Mouse (Mus musculus): ENCODE results near the gene Junb. TPM values are rescaled to one million over a fixed set of nuclear protein-coding genes. Genes with fewer than 3 reads are reported as not detected.

Gene Junb
- polyA plus RNA-seq, 1 experiment from 2014 or later = 95.9 TPM

GRCm38 (mm10) chr8:84981644-84982498 is 3.4 kb upstream of the Junb start:
- Histone ChIP-seq H3K9me3 (ENCODE audit: control insufficient read depth, low read length) (no peaks in the 10 kb centered on the region), H3K4me3 (ENCODE audit: low read depth, low read length) (no peak overlapping the region), H3K4me1 (replicated peaks; ENCODE audit: control insufficient read depth, insufficient read depth) (peaks cover 33% of the 10 kb centered on the region), H3K36me3 (ENCODE audit: control insufficient read depth, insufficient read depth, low read length) (no peaks in the 10 kb centered on the region), H3K27ac (replicated peaks) (peak overlapping the region; percentile 98), H3K4me2 (replicated peaks; ENCODE audit: low read depth) (peak overlapping the region; percentile 20), H3K9ac (ENCODE audit: low read length) (peak overlapping the region; percentile 18; the same call in 1 of the 2 replicates), H3K27me3 (ENCODE audit: control insufficient read depth, insufficient read depth, low read length) (no peaks in the 10 kb centered on the region)
- TF ChIP-seq CTCF (IDR thresholded peaks at IDR 0.05; ENCODE audit: low read depth) (no peak), EP300 (optimal IDR thresholded peaks at IDR 0.05) (no peak)
- 47% methylated on average over 15 of the region's 15 CpGs for WGBS
- ATAC-seq (ENCODE audit: low FRiP score, low TSS enrichment) = no peak
- peak; percentile 77 for DNase-seq (ENCODE audit: low spot score)

- no peak for ATAC-seq (ENCODE audit: low FRiP score, low TSS enrichment)
- Histone ChIP-seq H3K9ac (ENCODE audit: low read length) (peak overlapping the region; percentile 66), H3K4me1 (replicated peaks; ENCODE audit: control insufficient read depth, insufficient read depth) (peaks cover 33% of the 10 kb centered on the region), H3K27me3 (ENCODE audit: control insufficient read depth, insufficient read depth, low read length) (no peaks in the 10 kb centered on the region), H3K36me3 (ENCODE audit: control insufficient read depth, insufficient read depth, low read length) (no peaks in the 10 kb centered on the region), H3K27ac (replicated peaks) (peak overlapping the region; percentile 98), H3K4me2 (replicated peaks; ENCODE audit: low read depth) (peak overlapping the region; percentile 96), H3K4me3 (ENCODE audit: low read depth, low read length) (peak overlapping the region; percentile 80; the same call in 1 of the 2 replicates), H3K9me3 (ENCODE audit: control insufficient read depth, low read length) (no peaks in the 10 kb centered on the region)
- WGBS = 26% methylated on average over 11 of the region's 11 CpGs
- DNase-seq (ENCODE audit: low spot score) = peak; percentile 83
- no peak for TF ChIP-seq EP300 (optimal IDR thresholded peaks at IDR 0.05)
- TF ChIP-seq CTCF (IDR thresholded peaks at IDR 0.05; ENCODE audit: low read depth) = no peak
These were observed 2.3 kb upstream of the Junb start for GRCm38 (mm10) chr8:84980622-84981358.

GRCm38 (mm10) chr8:84979599-84980421 is 1.3 kb upstream of the Junb start:
- Histone ChIP-seq H3K9ac (ENCODE audit: low read length) (peak overlapping the region; percentile 66), H3K27ac (replicated peaks) (peak overlapping the region; percentile 98), H3K36me3 (ENCODE audit: control insufficient read depth, insufficient read depth, low read length) (no peaks in the 10 kb centered on the region), H3K9me3 (ENCODE audit: control insufficient read depth, low read length) (no peaks in the 10 kb centered on the region), H3K4me1 (replicated peaks; ENCODE audit: control insufficient read depth, insufficient read depth) (peaks cover 29% of the 10 kb centered on the region), H3K4me2 (replicated peaks; ENCODE audit: low read depth) (peak overlapping the region; percentile 96), H3K27me3 (ENCODE audit: control insufficient read depth, insufficient read depth, low read length) (no peaks in the 10 kb centered on the region), H3K4me3 (ENCODE audit: low read depth, low read length) (peak overlapping the region; percentile 80)
- DNase-seq (ENCODE audit: low spot score) = peak; percentile 97
- WGBS = 2% methylated on average over 31 of the region's 42 CpGs
- TF ChIP-seq EP300 (optimal IDR thresholded peaks at IDR 0.05) (no peak), CTCF (IDR thresholded peaks at IDR 0.05; ENCODE audit: low read depth) (no peak)
- peak; percentile 81 for ATAC-seq (ENCODE audit: low FRiP score, low TSS enrichment)

GRCm38 (mm10) chr8:84977435-84978247 is 877 bp downstream of the Junb start:
- no peak for TF ChIP-seq EP300 (optimal IDR thresholded peaks at IDR 0.05)
- TF ChIP-seq CTCF (IDR thresholded peaks at IDR 0.05; ENCODE audit: low read depth) = no peak
- H3K4me2 ChIP-seq (replicated peaks; ENCODE audit: low read depth) = peak overlapping the region; percentile 96
- H3K4me3 ChIP-seq (ENCODE audit: low read depth, low read length) = peak overlapping the region; percentile 80
- H3K4me1 ChIP-seq (replicated peaks; ENCODE audit: control insufficient read depth, insufficient read depth) = peaks cover 29% of the 10 kb centered on the region
- no peaks in the 10 kb centered on the region; the same call in 1 of the 2 replicates for H3K36me3 ChIP-seq (ENCODE audit: control insufficient read depth, insufficient read depth, low read length)
- H3K27ac ChIP-seq (replicated peaks) = peak overlapping the region; percentile 98
- no peaks in the 10 kb centered on the region for H3K9me3 ChIP-seq (ENCODE audit: control insufficient read depth, low read length)
- H3K27me3 ChIP-seq (ENCODE audit: control insufficient read depth, insufficient read depth, low read length) = no peaks in the 10 kb centered on the region
- peak; percentile 73 for DNase-seq (ENCODE audit: low spot score)
- under 1% methylated on average over 65 of the region's 70 CpGs for WGBS
- no peak for ATAC-seq (ENCODE audit: low FRiP score, low TSS enrichment)
- peak overlapping the region; percentile 94 for H3K9ac ChIP-seq (ENCODE audit: low read length)

All from stomach, postnatal 0 days (tissue).